Mouse (Mus musculus) limb, embryonic 11.5 days (tissue): Measurements from ENCODE around the gene Cntln. TPM values are rescaled to one million over a fixed set of nuclear protein-coding genes. Genes with fewer than 3 reads are reported as not detected.

Experiments used
- polyA plus RNA-seq: library from polyadenylated mRNA; unstranded; fragments of >200 nt; fragmentation: Nextera tagmentation; extraction: Ambion mirVana; gene quantifications from 2 replicates; pipeline ENCODE4 v1.2.1, GENCODE M21; 2014

Cntln gene
- polyA plus RNA-seq, 1 experiment from 2014 or later, result 13.0 TPM

Other genes starting within 250 kb of the Cntln start
- 13.7 and 16.8 TPM in 2 replicates for gene Bnc2, start 209.0 kb upstream of the Cntln start, polyA plus RNA-seq